Mouse (Mus musculus): ENCODE data around the gene Spata2.

Spata2 gene

GRCm38 (mm10) chr2:167479501-167479900 lies 13.2 kb downstream of the Spata2 start:
- DNase-seq: no peak

- peak in 1 of 2 experiments; percentile 47 for DNase-seq
These were observed 14.6 kb downstream of the Spata2 start for GRCm38 (mm10) chr2:167478128-167478527.

DNA sequence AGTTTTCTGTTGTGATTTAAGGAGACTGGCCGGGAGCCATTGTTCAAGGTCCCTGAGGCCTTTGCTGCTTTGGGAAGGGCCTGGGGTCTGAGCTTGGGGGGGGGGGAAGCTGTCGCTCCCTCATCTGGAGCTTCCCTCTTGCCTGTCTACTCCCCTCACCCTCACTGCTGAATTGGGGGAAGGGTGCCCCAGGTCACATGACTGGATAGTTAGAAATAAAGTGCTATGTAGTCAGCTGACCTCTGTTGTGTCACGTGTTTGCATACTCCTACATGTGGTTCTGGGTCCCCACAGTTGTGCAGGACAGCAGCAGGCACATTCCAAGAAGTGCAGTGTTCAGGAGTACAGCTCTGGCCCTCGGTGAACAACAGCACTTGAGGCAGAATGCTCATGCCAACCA lies 15.9 kb downstream of the Spata2 start:
- peak in 1 of 2 experiments; percentile 38 for DNase-seq

- DNase-seq: peak; percentile 70 to 72
These were observed 16.4 kb downstream of the Spata2 start for GRCm38 (mm10) chr2:167476200-167476688.

DNA sequence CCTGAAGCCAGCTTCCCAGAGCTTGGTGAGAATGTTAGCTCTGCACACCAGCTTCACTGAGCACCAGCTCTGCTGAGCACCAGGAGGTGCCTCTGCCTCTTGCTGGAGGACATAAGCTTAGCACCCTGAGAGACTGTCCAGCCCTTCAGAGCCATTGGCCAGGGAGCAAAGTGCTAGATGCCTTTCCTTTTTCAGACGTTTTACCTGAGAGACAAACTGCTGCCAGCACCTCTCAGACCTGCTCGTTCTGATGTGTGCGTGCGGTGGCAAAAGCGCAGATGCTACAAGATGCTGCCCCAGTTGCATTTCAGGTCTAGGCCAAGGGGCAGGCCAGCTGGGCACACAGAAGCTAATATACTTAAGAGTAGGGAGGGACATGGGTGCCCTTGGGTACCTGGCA lies 17.1 kb downstream of the Spata2 start:
- DNase-seq: no peak

GRCm38 (mm10) chr2:167474218-167474617 lies 18.5 kb downstream of the Spata2 start:
- DNase-seq: no peak

DNA sequence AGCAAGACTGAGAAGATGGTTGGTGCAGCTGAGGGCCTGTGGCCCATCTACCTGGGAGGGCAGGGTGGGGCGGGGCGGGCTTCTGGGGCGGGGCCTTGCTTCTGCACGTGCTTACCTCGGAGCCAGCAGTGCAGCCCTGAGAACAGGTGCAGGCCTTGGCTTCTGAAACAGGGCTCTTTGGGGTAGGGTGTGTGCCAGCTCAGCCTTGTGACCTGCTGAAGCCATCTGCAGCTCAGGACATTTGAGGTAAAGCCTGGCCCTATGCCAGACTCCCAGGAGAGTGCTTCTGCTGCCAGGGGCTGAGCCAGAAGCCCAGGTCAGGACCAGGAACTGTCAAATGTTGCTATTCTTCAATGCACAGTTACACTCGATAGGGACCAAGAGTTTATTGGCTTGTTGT lies 21.1 kb downstream of the Spata2 start:
- peak in 1 of 2 experiments; percentile 41 for DNase-seq

DNA sequence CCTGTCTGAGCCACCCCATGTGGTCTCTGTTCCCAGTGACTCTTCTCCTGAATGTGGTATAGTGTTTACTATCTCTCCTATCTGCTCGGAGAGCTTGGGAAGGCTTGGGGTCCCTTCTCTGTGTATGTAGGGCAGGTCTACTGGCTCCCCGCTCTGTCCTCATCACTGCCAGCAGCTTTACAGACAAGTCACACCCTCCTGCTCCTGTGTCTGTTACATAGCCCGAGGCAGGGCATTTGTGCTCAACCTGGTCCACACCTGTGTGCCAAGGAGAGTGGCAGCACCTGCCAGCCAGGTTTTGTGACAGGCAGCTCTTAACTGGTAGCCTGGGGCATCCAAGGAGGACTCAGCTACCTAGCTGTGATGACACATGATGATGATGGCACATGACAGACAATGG lies 22.1 kb downstream of the Spata2 start:
- DNase-seq: no peak

DNA sequence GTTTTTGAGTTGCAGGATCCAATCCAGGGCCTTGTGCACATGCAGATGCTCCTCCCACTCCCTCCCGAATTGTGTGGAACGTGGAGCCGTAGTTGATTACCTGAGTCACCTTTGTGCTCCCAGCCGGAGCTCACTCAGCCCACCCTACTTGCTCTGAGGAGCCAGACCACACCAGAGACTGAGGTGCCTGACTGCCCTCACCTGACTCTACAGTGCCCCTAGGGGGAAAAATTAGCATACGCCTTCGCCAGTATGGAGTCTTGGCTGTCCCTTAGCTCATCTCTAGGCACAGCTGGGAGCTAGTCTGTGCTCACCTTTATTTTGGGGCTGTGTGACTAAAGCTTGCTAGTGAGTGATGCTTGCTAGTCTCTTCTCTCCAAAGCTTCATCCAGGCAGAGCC lies 24.2 kb downstream of the Spata2 start:
- no peak for DNase-seq

GRCm38 (mm10) chr2:167467214-167467613 lies 25.5 kb downstream of the Spata2 start:
- no peak for DNase-seq

- no peak for DNase-seq
These were observed 26.7 kb downstream of the Spata2 start for GRCm38 (mm10) chr2:167465951-167466350.

GRCm38 (mm10) chr2:167463802-167464201 lies 28.9 kb downstream of the Spata2 start:
- no peak for DNase-seq

GRCm38 (mm10) chr2:167462954-167463353 lies 29.7 kb downstream of the Spata2 start:
- peak; percentile 84 to 85 for DNase-seq

DNA sequence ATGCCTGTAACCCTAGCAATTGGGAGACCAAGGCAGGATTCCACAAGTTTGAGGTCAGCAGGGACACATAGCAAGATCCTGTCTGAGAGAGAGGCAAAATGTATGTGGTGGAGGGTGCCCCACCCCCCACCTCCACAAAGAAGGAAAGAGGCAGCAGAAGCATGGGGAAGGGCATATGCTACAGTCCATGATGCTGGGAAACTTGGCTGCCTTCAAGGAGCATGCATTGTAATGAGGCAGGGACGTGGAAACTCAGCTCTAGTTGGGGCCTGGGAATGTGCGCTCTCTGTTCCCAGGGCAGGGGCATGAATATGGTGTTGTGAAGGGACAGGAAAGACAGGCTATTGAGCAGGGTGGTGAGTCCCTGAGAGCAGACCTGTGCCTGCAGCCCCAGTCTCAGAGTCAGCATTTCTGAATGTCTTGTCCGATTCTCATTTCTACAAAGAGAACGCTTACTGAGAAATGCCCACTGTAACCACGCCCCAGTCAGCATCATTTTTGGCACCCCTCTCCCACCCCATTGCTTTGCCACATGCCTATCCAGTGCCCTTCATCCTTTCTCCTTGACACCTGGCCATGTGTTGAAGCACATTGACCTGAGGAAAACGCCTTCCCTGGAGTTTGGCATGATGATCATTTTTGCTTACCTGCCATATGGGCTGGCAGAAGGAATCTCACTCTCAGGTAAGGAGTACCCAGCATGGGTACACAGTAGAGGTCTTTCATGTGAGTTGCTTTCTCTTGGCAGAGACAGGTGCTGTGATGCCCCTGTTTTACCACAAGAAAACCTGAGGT lies 33.4 kb downstream of the Spata2 start:
- no peak for DNase-seq

DNA sequence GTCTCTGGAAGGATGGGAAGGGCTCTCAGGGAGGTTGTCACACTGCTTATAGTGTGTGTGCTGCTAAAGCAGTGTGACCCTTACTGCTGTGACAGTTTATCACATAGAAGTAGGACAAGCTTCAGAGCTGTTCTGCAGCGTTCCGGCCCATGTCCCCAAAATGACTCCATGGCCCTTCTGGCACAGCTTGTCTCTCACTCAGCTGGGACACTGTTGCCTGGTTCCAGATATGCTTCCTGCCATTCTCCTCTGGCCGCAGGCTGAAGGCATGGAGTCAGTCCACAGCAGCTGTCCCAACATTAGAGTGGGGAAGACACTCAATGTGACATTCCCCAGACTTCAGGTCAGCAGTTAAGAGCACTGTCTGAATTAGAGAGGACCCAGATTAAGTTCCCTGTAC lies 34.1 kb downstream of the Spata2 start:
- peak; percentile 26 to 58 for DNase-seq

DNA sequence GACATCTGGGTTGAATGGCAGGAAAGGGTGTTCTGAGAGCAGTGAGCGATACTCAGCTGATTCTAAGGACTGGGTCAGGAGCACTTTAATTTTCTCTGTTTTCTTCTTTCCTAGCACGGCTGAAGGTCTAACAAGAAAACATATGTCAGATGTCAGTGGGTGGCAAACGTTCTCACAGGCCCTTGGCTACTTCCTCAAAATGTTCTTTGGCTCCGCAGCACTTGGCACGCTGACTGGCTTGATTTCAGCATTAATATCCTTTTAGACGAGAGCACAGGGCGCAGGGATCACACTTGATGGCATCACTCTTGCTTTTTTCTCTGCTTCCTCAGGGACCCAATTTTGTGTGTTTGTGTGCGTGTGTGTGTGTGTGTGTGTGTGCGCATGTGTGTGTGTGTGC lies 35.5 kb downstream of the Spata2 start:
- no peak for DNase-seq

DNA sequence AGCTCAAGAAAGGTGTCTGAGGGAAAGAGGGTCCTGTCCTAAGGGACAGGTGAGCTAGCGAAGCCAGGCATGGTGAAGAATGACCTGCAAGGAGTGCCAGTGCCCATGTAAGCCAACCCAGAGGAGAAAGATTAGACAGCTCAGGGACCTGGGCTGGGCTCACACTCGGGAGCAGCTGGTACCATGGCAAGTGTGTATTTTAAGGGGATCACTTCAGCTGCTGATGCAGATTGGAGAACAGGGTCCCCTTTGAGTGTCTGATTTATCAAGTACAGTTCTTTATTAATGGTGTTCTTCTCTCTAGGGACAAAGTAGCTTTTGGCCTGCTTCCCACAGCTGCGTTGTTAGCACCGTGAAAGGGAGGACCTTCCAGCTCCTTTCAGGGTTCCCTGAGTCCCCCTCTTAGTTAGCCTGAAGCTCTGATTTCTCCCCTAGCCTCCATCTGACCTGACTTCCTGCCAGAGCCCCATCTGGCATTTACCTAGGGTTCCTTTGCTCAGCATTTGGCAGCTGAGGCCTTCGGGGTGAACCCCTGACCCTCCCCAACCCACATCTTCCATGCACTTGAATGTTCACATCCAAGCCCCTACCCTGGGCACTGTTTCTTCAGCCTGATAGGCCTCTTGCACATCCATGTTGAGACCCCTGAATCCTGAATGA lies 36.2 kb downstream of the Spata2 start:
- DNase-seq: no peak

DNA sequence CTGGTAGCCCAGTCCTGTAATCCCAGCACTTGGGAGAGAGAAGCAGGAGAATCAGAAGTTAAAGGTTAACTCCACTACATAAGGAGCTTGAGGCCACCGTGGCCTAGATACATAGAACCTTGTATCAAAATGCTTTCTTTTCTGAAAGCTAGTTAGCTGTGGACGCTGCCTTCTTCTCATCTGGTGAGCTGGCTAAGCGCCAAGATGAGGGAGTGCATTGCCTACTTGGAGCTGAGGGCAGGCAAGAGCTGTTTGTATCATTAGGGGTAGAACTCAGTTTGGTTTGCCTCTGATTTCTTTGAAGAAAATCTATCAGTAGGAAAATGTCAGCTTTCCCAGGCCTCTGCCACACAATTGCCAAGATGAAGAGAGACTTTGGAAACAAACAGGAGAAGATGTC lies 38.9 kb downstream of the Spata2 start:
- peak in 1 of 2 experiments; percentile 67 for DNase-seq

DNA sequence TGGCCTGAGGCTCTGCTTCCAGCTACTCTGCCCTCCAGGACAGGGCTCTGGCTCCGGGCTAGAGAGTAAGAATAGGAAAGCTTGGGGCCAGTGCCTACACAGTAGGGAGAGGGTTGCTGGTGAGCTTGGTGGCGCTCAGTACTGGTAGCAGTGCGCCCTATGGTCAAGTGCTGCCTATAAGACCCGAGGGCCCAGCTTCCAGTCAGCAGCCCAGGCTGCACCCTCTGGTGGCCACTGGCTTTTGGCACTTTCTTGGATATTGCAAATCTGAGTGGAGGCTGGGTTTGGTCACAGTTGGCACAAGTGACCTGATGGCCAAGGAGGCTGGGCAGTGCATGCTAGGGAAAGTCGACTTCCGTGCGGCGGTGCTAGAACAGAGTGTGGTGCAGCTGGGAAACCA lies 42.0 kb downstream of the Spata2 start:
- peak in 1 of 2 experiments; percentile 36 for DNase-seq

GRCm38 (mm10) chr2:167449331-167450275 lies 43.1 kb downstream of the Spata2 start:
- no peak for DNase-seq

DNA sequence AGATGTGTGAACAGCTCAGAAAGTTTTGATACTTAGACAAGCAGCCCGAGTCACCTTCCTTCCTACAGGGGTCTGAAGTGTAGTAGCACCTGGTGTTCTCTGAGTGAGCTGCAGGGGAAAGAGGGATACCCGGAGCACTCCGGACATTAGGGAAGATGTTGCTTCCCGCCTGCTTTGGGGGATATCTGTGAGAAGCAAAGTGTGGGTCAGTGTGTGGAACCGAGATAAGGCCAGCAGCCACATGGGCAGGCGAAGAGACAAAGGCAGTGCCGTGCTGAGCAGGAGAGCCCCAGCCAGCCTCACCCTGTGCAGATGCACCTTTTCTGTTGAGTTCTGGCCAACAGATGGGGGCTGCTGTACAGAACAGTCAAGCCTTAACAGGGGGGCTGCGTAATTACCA lies 45.1 kb downstream of the Spata2 start:
- DNase-seq: no peak

DNA sequence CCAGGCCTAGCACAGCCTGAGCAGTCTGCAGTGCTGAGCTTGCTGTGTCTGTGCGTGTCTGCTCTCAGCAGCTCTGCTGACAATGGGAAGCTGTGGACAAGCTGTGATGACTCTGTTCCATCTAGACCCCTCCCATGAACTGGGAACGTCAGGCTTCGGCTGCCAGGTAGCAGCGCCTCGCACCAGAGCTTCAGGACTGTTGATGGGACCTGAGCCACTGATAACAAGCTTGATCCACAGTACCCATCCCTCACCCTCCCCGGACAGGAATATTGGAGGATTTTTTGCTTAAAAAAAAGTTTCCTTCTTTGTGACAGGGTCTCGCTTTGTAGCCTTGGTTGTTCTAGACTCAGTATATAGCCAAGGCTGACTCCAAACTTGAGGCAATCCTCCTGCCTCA lies 45.5 kb downstream of the Spata2 start:
- DNase-seq: no peak

Measured in kidney, postnatal 25 days (tissue).